Mouse (Mus musculus): ENCODE results near the gene Cirbp. TPM values are rescaled to one million over a fixed set of nuclear protein-coding genes. Genes with fewer than 3 reads are reported as not detected.

The Cirbp gene
- polyA plus RNA-seq, 1 experiment from 2014 or later, result 62.6 TPM

DNA sequence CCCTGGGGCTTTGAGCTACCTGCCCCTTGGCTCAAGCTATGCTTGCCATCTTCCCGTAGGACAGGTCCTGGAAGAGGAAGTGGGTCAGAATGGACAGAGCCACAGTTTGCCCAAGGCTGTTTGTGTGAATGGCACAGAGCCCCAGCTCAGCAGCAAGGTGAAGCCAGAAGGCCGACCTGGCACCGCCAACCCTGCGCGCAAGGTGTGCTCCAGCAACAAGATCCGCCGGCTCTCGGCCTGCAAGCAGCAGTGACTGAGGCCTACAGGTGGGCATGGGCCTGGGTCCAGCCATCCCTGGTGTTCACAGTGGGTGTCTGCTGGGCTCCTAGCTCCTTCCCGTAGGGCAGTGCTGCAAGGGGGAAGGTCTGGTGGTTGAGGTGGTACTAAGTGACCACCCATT lies 35.9 kb upstream of the Cirbp start:
- Histone ChIP-seq H3K9me3 (ENCODE audit: control insufficient read depth, low read length) (no peaks in the 10 kb centered on the region), H3K9ac (ENCODE audit: low read depth, low read length) (no peak overlapping the region), H3K36me3 (ENCODE audit: control insufficient read depth, insufficient read depth, low read length) (peaks cover 20% of the 10 kb centered on the region; the same call in 1 of the 2 replicates), H3K4me2 (ENCODE audit: low read depth, low read length) (no peak overlapping the region), H3K27ac (ENCODE audit: low read length) (peak overlapping the region; percentile 17), H3K27me3 (replicated peaks; ENCODE audit: control insufficient read depth, insufficient read depth, low read length) (no peaks in the 10 kb centered on the region), H3K4me3 (ENCODE audit: low read length) (no peak overlapping the region), H3K4me1 (ENCODE audit: control insufficient read depth, insufficient read depth, low read length) (peaks cover 19% of the 10 kb centered on the region)
- WGBS, result 81% methylated on average over 9 of the region's 9 CpGs
- 0 out of 2 replicates have a peak, but pooled peaks have one; percentile 1 for ATAC-seq

DNA sequence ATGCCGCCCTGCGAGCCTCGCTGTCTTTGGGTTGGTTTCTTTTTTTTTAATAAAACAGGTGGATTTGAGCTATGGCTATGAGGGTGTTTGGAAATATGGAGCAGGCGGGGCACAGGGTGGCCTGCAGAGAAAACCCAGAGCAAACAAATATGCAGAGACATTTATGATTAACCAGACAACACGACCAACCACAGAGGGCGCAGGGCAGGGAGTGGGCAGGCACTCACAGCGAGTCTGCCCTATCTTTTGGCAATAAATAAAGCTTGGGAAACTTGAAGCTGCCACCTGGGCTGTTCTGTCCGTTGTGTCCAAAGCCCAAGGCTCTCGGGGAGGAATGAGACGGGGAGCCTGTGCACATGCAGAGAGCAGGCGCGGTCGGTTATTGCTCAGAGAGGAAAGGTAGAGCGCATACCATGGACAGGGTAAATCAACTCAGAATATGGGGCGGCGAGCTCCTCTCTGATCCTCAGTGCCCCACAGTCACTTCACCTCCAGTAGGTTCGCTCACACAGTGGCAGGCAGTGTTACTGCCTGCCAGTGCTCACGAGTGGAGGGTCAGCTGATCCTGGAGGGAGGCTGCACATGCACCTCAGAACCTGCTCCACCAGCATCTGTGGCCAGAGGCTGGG lies 35.3 kb upstream of the Cirbp start:
- no peak overlapping the region for H3K4me3 ChIP-seq (ENCODE audit: low read length)
- no peak overlapping the region for H3K4me2 ChIP-seq (ENCODE audit: low read depth, low read length)
- WGBS, result 62% methylated on average over 18 of the region's 18 CpGs
- H3K36me3 ChIP-seq (ENCODE audit: control insufficient read depth, insufficient read depth, low read length), result peaks cover 20% of the 10 kb centered on the region; the same call in 1 of the 2 replicates
- H3K4me1 ChIP-seq (ENCODE audit: control insufficient read depth, insufficient read depth, low read length), result peaks cover 19% of the 10 kb centered on the region
- ATAC-seq, result peak; percentile 81
- no peaks in the 10 kb centered on the region for H3K27me3 ChIP-seq (replicated peaks; ENCODE audit: control insufficient read depth, insufficient read depth, low read length)
- peak overlapping the region; percentile 68 for H3K27ac ChIP-seq (ENCODE audit: low read length)
- H3K9me3 ChIP-seq (ENCODE audit: control insufficient read depth, low read length), result no peaks in the 10 kb centered on the region
- 0 out of 2 replicates have a peak overlapping the region, but pooled peaks have one; percentile 11 for H3K9ac ChIP-seq (ENCODE audit: low read depth, low read length)

DNA sequence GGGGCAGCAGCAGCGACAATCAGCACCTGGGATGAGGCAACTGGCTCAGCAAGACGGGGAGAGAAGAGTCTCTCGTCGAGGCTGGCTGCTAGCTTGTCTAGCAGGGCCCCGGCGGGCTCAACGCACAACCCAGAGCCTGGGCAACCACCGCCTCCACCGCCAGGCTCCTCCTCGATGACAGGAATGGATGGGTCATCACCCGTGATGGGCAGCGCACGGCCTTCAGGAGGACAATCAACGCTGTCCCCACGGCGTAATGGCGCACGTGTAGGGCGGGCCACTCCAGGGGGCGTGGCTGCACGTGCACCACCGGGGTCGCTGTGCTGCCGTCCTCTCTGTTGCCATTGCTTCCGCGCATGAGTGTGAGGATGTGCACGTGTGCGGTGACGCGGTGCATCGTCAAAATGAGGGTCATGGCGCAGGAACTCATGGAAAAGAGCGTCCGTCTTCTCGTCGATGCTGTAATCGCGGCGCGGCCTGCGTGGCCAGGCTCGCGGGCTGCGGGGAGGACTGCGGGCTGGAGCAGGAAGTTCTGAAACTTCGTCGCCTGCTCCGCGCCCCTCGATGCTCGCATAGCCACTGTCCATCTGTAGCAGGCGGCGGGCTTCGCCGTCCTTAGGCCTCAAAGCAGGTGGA lies 34.4 kb upstream of the Cirbp start:
- Histone ChIP-seq H3K36me3 (ENCODE audit: control insufficient read depth, insufficient read depth, low read length) (peaks cover 20% of the 10 kb centered on the region; the same call in 1 of the 2 replicates), H3K9me3 (ENCODE audit: control insufficient read depth, low read length) (no peaks in the 10 kb centered on the region), H3K4me2 (ENCODE audit: low read depth, low read length) (peak overlapping the region; percentile 18), H3K4me3 (ENCODE audit: low read length) (no peak overlapping the region), H3K4me1 (ENCODE audit: control insufficient read depth, insufficient read depth, low read length) (peaks cover 19% of the 10 kb centered on the region), H3K9ac (ENCODE audit: low read depth, low read length) (no peak overlapping the region; the same call in 1 of the 2 replicates), H3K27me3 (replicated peaks; ENCODE audit: control insufficient read depth, insufficient read depth, low read length) (0 out of 2 replicates have a peak, but pooled peaks cover 3% of the 10 kb centered on the region), H3K27ac (ENCODE audit: low read length) (no peak overlapping the region)
- WGBS, result 31% methylated on average over 55 of the region's 55 CpGs
- ATAC-seq, result 0 out of 2 replicates have a peak, but pooled peaks have one; percentile 2

GRCm38 (mm10) chr10:80131952-80132350 lies 33.8 kb upstream of the Cirbp start:
- ATAC-seq, result no peak
- H3K4me3 ChIP-seq (ENCODE audit: low read length), result no peak overlapping the region
- no peaks in the 10 kb centered on the region for H3K9me3 ChIP-seq (ENCODE audit: control insufficient read depth, low read length)
- H3K4me1 ChIP-seq (ENCODE audit: control insufficient read depth, insufficient read depth, low read length), result peaks cover 24% of the 10 kb centered on the region
- no peak overlapping the region for H3K27ac ChIP-seq (ENCODE audit: low read length)
- H3K4me2 ChIP-seq (ENCODE audit: low read depth, low read length), result 0 out of 2 replicates have a peak overlapping the region, but pooled peaks have one; percentile 18
- WGBS, result 61% methylated on average over 27 of the region's 27 CpGs
- peaks cover 20% of the 10 kb centered on the region; the same call in 1 of the 2 replicates for H3K36me3 ChIP-seq (ENCODE audit: control insufficient read depth, insufficient read depth, low read length)
- H3K9ac ChIP-seq (ENCODE audit: low read depth, low read length), result no peak overlapping the region; the same call in 1 of the 2 replicates
- peaks cover 7% of the 10 kb centered on the region; the same call in 1 of the 2 replicates for H3K27me3 ChIP-seq (replicated peaks; ENCODE audit: control insufficient read depth, insufficient read depth, low read length)

- no peaks in the 10 kb centered on the region for H3K9me3 ChIP-seq (ENCODE audit: control insufficient read depth, low read length)
- no peak overlapping the region for H3K9ac ChIP-seq (ENCODE audit: low read depth, low read length)
- no peak overlapping the region for H3K27ac ChIP-seq (ENCODE audit: low read length)
- WGBS, result 68% methylated on average over 8 of the region's 8 CpGs
- peaks cover 38% of the 10 kb centered on the region for H3K4me1 ChIP-seq (ENCODE audit: control insufficient read depth, insufficient read depth, low read length)
- peaks cover 15% of the 10 kb centered on the region; the same call in 1 of the 2 replicates for H3K36me3 ChIP-seq (ENCODE audit: control insufficient read depth, insufficient read depth, low read length)
- H3K4me3 ChIP-seq (ENCODE audit: low read length), result no peak overlapping the region
- no peak overlapping the region for H3K4me2 ChIP-seq (ENCODE audit: low read depth, low read length)
- H3K27me3 ChIP-seq (replicated peaks; ENCODE audit: control insufficient read depth, insufficient read depth, low read length), result peaks cover 13% of the 10 kb centered on the region; the same call in 1 of the 2 replicates
- ATAC-seq, result no peak
Measured at GRCm38 (mm10) chr10:80133226-80133849, 32.4 kb upstream of the Cirbp start.

GRCm38 (mm10) chr10:80134421-80134820 lies 31.4 kb upstream of the Cirbp start:
- peaks cover 14% of the 10 kb centered on the region; the same call in 1 of the 2 replicates for H3K27me3 ChIP-seq (replicated peaks; ENCODE audit: control insufficient read depth, insufficient read depth, low read length)
- H3K36me3 ChIP-seq (ENCODE audit: control insufficient read depth, insufficient read depth, low read length), result peaks cover 5% of the 10 kb centered on the region; the same call in 1 of the 2 replicates
- H3K4me2 ChIP-seq (ENCODE audit: low read depth, low read length), result no peak overlapping the region
- no peaks in the 10 kb centered on the region for H3K9me3 ChIP-seq (ENCODE audit: control insufficient read depth, low read length)
- no peak for ATAC-seq
- H3K4me1 ChIP-seq (ENCODE audit: control insufficient read depth, insufficient read depth, low read length), result peaks cover 43% of the 10 kb centered on the region
- H3K4me3 ChIP-seq (ENCODE audit: low read length), result no peak overlapping the region
- H3K9ac ChIP-seq (ENCODE audit: low read depth, low read length), result no peak overlapping the region
- 85% methylated on average over 9 of the region's 9 CpGs for WGBS
- no peak overlapping the region for H3K27ac ChIP-seq (ENCODE audit: low read length)

DNA sequence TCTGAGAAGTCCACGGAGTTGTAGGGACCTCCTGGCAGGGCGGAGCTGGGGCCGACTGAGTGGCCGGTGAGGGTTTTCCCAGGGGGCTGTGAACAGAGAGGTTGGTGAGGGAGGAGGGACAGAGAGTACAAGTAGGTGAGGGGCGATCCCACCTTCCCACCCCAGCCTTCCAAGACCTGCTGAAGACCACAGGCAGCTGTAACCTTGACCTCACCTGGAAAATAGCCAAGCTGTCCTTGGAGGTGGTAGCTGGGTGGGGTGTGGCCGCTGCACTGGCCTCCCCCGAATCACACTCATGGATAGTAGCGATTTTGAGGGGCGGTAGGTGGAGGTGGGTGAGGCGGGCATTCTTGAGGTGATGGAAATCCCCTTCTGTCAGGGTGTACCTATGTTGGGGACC lies 30.6 kb upstream of the Cirbp start:
- Histone ChIP-seq H3K4me3 (ENCODE audit: low read length) (no peak overlapping the region), H3K9ac (ENCODE audit: low read depth, low read length) (no peak overlapping the region), H3K27me3 (replicated peaks; ENCODE audit: control insufficient read depth, insufficient read depth, low read length) (peaks cover 14% of the 10 kb centered on the region; the same call in 1 of the 2 replicates), H3K27ac (ENCODE audit: low read length) (no peak overlapping the region), H3K4me1 (ENCODE audit: control insufficient read depth, insufficient read depth, low read length) (peaks cover 45% of the 10 kb centered on the region), H3K4me2 (ENCODE audit: low read depth, low read length) (no peak overlapping the region), H3K36me3 (ENCODE audit: control insufficient read depth, insufficient read depth, low read length) (0 out of 2 replicates have a peak, but pooled peaks cover 4% of the 10 kb centered on the region), H3K9me3 (ENCODE audit: control insufficient read depth, low read length) (no peaks in the 10 kb centered on the region)
- no peak for ATAC-seq
- 84% methylated on average over 10 of the region's 10 CpGs for WGBS

- Histone ChIP-seq H3K4me2 (ENCODE audit: low read depth, low read length) (no peak overlapping the region), H3K4me1 (ENCODE audit: control insufficient read depth, insufficient read depth, low read length) (peaks cover 47% of the 10 kb centered on the region), H3K9me3 (ENCODE audit: control insufficient read depth, low read length) (no peaks in the 10 kb centered on the region), H3K36me3 (ENCODE audit: control insufficient read depth, insufficient read depth, low read length) (0 out of 2 replicates have a peak, but pooled peaks cover 4% of the 10 kb centered on the region), H3K4me3 (ENCODE audit: low read length) (no peak overlapping the region), H3K27me3 (replicated peaks; ENCODE audit: control insufficient read depth, insufficient read depth, low read length) (peaks cover 14% of the 10 kb centered on the region; the same call in 1 of the 2 replicates), H3K27ac (ENCODE audit: low read length) (no peak overlapping the region), H3K9ac (ENCODE audit: low read depth, low read length) (no peak overlapping the region)
- ATAC-seq, result no peak
- 89% methylated on average over 1 of the region's 1 CpGs for WGBS
Measured at GRCm38 (mm10) chr10:80135641-80136040, 30.1 kb upstream of the Cirbp start.

All from intestine, embryonic 16.5 days (tissue).